Mouse (Mus musculus) MEL-GATA-1-ER (cell line): ENCODE measurements around the gene Atxn7l3.
A peak's percentile ranks its signal among the peaks of the same experiment; 100 is the strongest.

Experiments used
- DNase-seq: peaks from one replicate; pipeline ENCODE4 v3.0.0-alpha.2; 2012; ENCODE audit warnings: low read depth; ENCODE audit errors: extremely low read depth

Atxn7l3 gene

DNA sequence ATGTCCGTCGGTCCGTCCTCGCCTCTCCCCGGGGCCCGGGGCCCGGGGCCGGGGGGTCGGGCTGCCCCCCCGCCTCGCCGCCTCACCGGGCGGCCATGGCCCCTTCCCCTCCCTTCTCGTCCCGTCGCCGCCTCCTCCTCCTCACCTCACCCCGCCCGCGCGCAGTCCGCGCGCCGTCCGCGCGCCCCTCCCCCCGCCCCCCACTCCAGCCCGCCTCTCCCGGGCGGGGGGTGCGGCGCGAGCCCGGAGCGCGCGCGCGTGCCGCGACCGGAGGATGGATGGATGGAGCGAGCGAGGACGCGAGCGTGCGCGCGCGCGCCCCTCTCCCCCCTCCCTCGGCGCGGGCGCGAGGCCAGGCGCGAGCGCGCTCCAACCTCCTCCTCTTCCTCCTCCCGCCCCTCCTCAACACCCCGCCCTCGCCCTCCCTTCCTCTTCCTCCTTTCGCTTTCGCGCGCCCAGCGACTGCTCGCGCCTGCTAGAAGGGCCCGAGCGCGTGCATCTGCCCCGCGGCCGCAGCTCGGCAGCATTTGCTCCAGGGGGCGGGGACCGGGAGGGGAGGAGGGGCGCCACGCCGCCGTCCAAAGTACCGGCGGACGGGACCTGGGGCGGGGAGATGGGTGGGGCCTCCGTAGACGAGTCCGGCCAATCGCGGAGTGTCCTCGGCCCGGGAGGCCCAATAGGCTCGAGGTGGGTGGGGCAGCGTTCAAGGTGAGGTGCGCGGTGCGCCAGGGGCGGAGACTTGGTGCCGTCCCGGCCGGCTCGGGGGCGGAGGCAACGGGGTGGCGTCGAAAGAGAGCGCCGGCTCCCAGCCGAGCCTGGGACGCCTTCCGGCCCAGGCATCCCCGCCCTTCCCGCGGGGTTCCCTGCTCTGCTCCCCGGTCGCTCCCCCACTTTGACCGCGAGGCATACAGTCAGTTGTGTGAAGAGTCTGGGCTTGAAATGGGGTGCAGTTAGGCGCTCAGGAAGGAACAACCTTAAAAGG, at the start of gene Atxn7l3:
TSS of gene Atxn7l3 (minus strand) at position 141 of the 982 bp plus-strand sequence.
- peak; percentile 93 for DNase-seq

DNA sequence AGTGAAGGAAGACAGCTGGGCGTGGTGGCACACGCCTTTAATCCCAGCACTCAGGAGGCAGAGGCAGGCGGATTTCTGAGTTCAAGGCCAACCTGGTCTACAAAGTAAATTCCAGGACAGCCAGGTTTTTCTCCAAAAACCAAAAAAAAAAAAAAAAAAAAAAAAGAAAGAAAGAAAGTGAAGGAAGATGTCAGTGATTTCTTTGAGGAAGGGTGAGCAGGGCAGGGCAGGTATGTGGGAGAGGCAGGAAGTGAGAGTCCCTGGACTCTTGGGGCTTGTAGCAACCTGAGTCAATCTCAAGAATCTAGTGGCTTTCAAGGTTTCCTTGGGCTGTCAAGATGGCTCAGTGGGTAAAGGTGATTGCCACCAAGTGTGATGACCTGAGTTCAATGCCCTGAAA, 48.0 kb upstream of the Atxn7l3 start:
- no peak for DNase-seq

DNA sequence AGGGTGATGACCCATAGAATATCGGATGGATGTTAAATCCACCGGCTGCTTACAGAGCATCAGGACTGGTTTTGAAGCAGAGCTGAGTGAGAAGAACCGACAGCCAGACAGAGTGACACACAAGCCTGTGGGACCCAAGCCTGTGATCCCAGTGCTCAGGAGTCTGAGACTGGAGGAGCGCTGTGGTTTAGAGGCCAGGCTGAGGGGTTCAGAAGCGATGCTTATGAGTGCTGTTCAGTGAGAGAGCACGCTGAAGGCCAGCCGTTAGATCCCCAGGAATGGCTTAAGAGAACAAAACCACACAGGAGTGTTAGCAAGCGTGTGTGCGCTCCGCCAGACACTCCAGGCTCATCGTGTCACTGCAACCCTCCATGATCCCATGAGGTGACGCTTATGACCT, 46.3 kb upstream of the Atxn7l3 start:
- no peak for DNase-seq

DNA sequence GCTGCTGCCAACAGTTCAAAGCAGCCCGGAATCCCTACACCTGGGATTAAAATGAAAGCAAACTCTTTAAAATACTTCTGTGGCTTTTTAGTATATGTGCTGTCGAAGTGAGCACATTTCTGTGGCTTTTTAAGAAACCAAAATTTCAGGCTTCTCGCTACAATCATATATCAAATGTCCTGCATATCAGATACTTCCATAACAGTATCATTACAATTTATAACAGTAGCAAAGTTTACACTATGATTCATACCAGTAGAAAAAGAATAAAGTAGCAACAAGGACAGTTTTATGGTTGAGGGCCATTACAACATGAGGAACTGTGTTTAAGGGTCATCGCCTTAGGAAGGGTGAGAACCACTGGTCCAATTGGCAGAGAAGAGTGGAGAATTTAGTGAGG, 44.7 kb upstream of the Atxn7l3 start:
- DNase-seq: no peak

DNA sequence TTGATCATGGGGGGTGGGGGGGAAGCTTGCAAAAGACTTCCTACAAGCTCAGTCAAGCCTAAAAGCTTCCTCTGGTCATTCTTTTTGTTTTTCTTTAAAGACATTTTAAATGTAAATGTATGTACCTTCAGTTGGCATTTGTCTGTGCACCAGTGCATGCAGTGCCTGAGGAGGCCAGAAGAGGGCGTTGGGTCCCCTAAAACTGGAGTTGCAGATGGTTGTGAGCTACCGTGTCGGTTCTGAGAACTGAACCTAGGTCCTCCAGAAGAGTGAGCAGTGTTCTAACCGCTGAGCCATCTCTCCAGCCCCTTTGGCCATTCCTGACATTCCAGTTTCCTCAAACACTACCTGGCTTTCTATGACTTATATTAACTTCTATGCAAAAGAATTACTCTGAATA, 43.2 kb upstream of the Atxn7l3 start:
- no peak for DNase-seq

DNA sequence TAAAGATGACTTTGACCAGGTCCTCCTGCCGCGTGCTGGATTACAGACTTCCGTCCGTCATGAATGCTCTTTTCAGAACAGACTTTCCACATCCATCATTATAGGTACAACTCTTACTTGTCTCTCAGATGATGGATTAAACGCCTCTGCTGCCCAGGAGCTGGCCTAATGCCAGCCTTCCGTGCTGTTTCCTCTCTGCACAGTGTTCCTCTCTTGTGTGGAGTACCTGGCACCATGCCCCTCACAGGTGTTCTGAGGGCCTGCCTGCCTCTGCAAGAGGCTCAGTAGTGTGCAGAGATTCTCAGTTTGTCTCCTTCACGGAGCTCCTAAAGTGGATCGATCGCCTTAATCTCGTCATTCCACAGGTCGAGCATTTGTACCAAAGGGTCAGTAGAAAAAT, 42.8 kb upstream of the Atxn7l3 start:
- no peak for DNase-seq

DNA sequence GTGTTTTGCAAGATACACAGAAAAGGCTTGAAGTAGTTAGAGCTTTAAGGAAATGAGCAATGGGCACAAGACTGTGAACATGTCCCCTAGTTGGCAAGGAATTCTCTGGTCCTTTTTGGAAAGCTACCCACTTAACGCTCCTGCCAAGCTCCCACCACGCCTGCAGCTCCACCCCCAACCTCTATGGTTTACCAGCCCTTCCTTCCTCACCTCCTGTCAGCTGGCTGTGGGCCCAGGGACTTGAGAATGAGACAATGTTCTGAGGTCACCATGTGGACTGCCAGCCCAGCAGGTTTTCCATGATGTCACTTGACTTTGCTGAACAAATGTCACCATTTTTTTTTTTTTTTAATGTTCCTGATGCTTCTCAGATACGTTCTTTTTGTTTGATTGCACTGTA, 42.1 kb upstream of the Atxn7l3 start:
- DNase-seq: no peak

DNA sequence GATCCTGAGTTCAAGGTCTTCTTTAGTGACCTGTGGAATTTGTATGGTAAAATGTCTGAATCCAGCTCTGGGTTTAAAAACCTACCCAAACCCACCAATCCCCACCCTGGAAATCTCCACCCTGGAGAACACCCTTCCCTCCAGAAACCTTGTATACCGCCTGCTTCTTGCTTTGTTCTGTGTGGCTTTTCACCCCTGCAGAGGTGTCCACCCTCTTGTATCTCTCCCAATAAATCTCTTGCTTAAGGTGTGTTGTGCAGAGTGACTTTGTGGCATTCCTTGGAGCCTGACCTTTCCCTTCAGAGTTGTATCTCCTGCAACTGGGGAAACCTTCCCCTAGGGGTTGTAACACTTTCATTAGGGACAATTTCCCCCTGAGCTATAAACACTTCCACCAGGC, 41.5 kb upstream of the Atxn7l3 start:
- DNase-seq: no peak

DNA sequence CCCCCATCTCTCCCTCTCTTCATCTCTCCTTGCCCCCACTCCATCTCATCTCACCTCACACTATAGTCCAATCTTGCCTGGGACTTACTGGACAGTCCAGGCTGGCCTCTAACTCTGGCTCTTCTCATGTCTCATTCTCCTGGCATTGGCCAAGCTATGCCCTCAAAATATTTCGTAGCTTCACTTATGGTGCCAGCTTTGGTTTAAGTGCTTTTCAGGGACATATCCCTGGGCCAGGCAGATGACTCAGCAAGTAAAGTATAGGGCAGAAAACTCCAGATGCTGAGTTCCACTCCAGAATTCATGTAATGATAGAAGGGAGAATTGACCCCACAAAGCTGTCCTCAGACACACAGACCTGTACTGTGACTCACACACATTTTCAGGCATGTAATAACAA, 39.8 kb upstream of the Atxn7l3 start:
- no peak for DNase-seq

DNA sequence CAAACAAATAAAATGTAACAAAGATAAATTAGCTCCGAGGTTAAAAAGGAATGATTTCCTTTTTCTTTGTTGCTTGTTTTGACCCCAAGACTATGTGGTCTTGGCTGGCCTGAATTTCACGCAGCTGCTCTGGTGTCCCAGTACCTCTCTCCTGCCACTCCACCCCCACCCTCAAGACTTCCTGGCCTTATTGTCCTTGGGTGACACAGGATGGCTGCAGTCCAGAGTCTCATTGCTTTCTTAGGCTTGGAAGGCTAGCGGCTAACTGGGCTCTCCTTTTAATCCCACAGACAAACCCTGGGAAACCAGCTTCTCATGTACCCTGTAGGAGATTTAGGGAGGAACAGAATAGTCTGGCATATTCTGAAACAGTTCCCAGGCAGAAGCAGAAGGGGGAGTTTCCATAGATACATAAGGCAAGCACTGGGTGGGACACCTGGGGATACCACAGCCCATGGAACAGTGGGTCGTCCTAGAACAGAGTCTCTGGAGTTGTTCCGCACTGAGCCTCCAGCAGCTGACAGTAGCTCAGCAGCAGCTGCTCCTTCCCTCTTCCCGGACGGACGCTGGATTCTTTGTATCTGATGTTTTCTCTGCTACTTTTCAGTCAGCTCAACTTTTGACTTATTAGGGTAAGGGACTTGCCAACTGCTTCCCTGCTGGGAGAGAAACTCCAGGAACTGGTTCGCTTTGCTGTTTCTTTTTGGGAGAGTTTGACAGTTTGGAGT, 38.7 kb upstream of the Atxn7l3 start:
- DNase-seq: no peak

DNA sequence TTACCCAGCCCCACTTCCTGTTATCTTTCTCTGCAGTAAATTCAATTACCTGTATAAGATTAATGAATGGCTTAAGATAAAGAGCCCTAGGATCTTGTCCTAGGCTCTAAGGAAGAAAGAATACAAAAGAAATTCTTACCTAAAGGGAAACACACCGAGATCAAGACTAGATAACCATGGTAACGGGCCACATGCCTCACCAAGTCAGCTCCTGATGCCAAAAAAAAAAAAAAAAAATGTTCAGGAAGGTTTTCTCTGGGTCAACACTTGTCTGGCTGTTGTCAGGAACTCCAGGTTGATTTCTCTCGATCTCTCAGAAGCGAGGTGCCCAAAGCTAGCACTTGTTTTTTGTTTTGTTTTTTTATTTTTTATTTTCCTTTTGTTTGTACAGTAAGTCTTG, 37.6 kb upstream of the Atxn7l3 start:
- DNase-seq: no peak

DNA sequence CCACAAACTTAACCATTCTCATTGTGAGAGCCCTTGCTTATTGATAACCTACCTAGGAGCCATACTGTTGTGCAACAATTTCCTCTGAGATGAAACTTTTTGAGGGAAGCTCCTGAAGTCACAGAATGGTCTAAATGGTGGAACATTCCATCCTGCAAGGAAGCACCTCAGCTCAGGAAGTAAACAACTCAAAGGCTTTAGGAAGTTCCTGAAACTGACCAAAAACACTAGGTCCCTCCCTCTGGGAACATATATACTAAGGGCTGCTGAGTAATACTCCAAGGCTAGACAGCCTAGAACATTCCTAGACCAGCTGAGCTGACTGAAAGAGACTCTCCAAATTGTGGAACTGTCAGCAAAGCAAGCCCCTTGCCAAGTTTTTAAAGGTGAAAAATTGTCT, 36.6 kb upstream of the Atxn7l3 start:
- no peak for DNase-seq

DNA sequence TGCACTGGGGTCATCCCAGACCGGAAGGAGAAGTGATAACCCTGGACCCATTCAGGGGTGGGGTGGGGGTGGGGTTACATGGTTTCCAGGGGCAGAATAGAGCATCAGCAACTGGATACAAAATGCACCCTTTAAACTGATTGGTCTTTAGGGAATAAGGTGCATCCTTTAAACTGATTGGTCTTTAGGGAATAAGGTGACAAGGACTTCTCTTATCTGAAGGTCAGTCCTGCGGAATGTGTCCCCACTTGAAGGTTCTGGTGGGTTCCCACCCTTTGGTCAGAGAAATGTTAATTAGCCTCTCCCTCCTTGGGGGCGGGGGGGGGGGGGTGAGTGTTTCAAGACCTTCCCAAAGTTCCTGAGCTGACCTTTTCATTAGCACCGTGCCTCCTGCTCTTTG, 35.4 kb upstream of the Atxn7l3 start:
- no peak for DNase-seq

DNA sequence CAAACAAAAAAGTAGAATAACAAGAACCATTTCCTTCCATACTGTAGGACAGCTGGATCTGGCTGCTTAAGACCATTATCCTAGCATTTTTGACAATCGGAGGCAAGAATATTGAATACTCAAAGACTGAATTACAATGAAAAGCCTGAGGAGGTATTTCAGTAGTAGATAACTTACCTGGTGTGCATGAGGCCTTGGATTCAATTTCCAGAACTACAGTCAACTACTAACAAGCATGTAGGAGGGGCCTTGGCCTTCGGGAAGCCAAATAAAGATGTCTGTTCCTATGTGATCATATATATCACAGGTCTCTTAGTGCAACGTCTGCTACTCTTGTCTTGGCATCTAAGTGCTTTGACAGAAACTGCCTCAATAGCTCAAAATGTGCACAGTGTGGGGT, 33.6 kb upstream of the Atxn7l3 start:
- DNase-seq: no peak

DNA sequence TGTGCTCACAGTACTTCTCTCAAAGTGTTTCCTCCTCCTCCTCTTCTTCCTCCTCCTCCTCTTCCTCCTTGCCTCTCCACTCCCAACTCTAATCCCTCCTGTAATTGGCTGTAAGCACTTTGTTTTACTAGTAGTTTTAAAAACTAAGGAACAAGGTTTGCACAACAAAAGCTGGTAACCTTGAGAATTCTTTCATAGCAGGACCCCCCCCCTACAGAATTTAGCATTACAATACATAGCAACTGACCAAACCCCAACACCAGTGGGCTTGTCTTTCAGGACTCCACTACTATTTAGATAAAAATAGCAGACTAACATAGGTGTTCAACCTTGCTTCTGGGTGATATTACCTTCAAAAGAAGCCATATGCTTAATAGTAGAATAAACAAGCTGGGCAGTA, 33.1 kb upstream of the Atxn7l3 start:
- DNase-seq: no peak

DNA sequence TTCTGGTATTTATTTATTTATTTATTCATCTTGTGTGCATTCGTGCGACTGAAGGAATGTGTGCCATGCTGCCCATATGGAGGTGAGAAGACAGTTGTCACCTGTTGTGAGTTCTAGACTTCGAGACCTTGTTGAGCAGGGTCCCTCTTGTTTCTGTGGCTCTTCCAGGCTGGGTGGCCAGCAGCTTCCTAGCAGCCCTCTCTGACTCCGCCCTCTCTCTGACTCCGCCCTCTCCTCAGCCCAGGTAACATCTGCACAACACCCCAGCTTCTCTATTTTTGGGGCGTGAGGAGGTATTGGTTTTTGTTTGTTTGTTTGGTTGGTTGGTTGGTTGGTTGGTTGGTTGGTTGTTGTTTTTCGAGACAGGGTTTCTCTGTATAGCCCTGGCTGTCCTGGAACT, 31.4 kb upstream of the Atxn7l3 start:
- no peak for DNase-seq

DNA sequence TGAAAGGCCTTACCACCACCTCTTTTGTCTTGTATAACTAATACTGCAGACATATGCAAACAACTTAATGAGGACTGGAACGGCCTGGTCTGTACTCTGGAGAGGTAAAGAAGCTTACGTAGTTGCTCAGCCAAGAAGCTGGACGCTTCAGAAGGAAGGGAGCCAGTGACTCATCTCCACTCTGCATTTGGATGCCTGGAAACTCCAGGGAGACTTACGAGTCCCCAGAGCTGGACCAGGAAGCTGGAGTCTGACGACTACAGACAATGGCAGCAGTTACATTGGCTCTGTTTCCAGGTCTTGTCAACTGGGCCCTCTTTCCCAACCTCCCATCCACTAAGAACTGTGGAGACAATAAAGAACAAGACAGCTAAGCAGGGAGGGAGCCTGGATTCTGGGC, 30.8 kb upstream of the Atxn7l3 start:
- no peak for DNase-seq

DNA sequence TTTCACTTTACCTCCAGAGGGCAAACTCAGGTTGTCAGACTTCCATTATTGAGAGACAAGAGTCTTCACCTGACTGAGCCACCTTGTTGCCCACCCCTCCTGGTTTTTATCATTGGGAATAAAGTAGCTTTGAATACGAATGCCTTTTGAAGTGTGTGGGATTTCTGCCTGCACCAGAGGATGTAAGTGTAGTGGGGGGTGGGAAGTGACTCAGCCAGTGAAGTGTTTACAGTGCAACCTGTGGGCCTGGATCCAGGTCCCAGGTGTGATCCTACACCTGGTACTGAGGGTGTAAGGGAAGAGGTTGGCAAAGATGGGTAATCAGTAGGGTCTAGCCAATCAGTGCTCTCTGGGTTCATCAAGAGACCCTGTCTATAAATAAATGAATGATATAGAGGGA, 27.1 kb upstream of the Atxn7l3 start:
- DNase-seq: no peak

DNA sequence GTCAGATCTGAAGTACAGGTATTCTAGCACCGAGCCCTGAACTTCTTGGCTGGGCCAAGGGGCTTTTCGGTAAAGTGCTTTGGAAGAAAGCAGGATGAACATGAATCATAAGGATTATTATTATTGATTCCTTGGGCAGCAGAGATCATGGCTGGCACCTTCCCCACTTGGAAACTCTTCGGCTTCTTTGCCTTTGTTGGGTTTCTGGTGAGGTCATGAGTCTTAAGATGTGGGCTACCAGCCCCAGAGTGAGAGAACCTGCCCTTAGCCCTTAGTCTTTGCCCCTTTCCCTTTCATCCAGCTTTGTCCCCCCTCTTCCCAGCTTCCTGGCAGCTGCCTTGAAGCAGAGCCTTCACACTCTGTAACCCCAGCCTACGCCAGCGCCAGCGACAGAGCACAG, 25.5 kb upstream of the Atxn7l3 start:
- no peak for DNase-seq

DNA sequence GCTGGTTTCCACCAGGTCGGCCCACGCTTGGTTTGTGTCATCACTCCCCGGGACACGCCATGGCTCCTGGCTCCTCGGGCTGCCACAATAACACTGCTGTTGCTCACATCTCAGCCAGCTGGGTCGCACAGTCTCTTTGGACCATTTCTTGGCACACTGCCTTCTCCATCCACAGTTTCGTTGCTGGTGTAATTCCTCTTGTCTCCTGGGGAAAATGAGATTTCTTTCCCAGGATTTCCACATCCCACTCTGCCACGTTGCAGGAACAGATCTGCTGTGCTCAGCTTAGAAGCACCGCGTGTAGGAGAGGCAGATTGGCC, 24.2 kb upstream of the Atxn7l3 start:
- DNase-seq: no peak

DNA sequence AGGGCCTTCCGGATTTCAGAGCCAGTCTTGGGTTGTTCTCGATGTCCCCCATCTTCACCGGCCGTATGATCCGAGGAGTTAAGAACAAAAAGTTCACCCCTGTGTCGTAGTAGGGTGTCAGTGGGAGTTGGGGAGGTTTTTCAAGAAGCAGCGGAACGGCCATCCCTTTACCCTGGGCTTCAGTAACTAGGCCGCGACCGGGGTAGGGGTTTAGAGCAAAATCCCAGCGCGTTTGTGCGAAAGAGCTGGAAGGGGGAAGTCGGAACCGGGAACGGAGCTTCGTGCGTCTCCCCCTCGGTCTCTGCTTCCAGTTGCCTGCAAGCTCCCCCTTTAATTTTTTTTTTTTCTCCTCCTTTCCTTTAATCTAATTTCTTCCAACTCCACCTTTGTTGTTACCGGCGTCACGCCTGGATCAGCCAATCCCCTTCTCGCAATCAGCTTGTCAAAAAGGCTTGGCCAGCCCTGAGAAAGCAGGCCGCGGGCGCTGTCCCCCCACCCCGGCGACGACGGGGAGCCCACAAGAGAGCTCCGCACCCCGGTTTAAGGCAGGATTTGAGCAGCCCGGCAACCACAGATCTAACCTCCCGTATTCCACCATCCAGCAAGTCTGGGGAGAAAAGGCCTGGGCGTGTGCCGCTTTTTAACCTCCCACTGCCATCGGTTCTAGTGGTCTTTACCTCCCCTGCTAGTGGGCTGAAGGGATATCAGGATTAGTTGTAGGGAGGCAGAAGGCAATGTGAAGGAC, 23.7 kb upstream of the Atxn7l3 start:
- peak; percentile 84 for DNase-seq

DNA sequence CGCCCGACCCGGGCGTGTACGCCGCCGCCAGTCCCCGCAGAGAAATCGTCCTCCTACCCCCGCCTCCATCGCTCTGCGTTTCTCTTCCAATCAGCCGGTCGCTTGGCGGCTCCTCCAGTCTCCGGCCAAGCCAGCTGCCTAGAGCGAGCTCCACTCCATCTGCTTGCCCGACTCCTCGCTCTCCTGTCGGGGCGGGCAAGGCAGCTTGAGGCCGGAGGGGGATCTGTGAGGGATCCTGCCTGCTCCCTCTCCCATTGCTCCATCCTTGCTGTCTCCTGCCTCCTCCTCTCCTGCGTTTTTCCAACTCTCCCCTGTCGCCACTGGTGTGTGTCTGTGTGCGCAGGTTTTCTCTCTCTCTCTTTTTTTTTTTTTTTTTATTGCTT, 23.0 kb upstream of the Atxn7l3 start, which contains the start of gene Ubtf:
TSS of gene Ubtf (minus strand) at position 333 of the 383 bp plus-strand sequence.
- DNase-seq: no peak
